Mouse (Mus musculus) T-helper 1 cell (primary cell): ENCODE measurements around the gene Tmem160.

Experiments
- in situ Hi-C: fragments of 300-600 bp; cut with MboI, MseI; formaldehyde crosslinking; loops from one replicate; pipeline ENCODE4 v1.15.1; 2025; ENCODE audit warnings: high pct_unique_total_duplicates

Tmem160 gene

DNA sequence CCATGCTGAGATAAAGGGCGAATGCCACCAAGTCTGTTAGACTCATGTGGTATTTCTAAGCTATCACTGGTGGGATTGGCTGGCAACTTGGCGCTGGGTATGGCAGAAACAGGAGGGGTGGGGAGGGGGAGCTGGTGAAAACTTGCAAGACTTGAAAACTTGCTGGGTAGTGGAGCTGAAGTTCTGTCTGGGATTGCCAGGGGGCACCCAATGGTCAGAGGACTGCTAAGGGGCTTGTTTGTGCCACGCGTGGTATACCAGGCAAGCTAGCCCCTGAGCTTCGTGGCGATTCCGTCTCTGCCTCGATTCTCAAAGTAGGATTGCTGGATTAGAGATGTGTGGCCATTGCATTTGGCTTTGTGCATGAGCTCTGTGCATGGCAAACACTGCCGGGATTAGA lies 37.4 kb downstream of the Tmem160 start:
- in situ Hi-C loops: no loop called here

DNA sequence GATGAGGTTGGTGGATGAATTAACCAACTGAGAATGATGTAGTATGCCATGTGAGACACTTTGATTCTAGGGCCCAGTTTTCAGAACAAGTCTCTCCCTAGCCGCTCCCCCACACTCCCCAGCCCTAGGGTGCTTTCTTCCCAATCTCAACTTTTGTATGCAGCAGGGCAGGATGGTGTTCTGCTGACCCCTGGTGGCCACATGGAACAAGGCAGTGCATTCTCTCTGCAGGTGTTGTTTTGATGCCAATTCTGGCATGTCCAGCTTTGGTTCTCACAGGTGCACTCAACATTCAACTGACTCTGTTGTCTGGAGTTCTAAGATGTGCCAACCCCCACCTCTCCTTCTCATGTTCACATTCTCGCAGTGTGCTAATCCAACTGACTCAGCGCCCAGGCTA lies 39.2 kb downstream of the Tmem160 start:
- in situ Hi-C loops: no loop called here

DNA sequence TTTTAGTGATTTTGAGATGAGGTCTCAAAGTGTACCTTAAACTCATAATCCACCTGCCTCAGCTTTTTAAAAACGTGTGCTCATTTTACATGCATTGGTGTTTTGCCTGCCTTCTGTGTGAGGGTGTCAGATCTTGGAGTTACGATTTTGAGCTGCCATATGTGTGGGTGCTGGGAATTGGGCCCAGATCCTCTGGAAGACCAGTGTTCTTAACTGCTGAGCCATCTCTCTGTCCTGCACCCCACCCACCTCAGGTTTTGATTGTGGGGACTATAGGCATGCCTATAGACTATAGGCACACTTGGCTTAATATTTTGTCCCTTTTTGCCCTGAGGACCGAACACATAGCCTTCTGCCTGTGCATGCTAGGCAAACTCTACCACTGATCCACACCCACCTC lies 39.6 kb downstream of the Tmem160 start:
- in situ Hi-C loops: no loop called here

DNA sequence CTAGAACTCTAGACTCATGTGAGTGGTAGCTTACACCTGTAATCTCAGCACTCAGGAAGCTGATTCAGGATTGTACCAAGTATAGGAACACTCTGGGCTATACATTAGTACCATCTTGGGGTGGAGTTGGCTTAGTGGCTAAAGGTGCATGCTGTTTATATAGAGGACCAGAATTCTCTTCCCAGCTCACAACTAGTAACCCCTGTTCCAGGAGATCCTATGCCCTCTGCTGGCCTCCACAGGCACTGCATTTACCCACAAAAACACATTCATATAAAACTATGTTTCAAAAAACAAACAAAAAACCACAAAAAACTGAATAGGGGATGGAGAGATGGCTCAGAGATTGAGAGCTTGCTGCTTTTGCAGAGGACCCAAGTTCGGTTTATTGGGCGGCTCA lies 40.8 kb downstream of the Tmem160 start:
- in situ Hi-C loops: no loop called here

DNA sequence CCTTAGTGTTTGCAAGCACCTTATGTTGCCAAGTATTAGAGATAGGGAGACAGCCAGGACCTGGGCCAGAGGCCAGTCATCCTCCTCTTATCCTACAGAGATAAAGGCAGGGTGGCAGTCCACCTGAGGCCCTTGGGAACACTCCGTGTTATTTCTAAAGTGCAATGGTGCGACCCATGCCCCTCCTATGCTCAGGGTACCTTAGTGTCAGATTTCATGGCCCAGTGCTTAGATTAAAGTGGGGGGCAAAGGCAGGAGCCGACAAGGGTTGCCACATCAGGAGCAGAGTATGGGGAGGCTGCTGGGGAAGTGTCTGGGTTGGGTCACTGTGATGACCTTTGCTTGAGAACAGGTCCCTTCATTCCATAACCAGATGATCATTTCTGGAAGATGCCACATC lies 43.7 kb downstream of the Tmem160 start:
- in situ Hi-C loops: no loop called here

DNA sequence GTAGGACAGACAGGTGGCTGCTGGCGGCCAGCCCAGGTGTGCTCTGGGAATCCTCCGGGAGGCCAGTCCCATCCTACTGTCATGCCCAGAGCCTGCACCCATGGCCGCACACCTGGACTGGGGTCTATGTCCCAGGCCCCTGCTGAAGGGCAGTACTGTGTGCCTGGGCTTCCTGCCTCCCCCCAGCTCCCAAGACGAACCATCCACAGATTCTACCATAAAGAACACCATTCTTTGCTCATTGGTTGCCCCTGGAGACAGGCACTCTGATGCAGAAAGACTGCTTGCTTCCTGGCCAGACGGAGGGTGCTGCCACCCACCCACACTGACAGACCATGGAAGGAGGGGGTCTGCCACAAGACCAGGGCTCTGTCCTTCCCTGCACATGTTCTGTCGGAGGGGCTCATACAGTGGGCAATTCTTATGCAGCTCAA lies 47.1 kb downstream of the Tmem160 start:
- in situ Hi-C loops: no loop called here

DNA sequence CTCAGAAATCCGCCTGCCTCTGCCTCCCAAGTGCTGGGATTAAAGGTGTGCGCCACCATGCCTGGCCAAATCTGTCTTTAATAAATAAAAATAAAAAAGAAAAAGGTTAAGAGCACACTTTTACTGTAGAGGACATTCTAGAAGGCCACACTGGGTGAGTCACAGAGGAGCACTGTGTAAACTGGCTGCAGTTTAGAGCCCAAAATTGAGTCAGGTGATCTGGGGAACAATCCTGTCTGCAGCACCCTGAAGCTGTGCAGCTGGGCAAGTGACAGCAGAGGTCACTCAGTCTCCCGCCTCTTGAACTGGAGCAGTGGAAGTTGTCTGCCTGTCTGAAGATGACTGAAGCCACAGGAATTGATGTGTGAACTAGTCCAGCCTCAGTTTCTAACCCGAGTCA lies 49.0 kb downstream of the Tmem160 start:
- in situ Hi-C loops: no loop called here

DNA sequence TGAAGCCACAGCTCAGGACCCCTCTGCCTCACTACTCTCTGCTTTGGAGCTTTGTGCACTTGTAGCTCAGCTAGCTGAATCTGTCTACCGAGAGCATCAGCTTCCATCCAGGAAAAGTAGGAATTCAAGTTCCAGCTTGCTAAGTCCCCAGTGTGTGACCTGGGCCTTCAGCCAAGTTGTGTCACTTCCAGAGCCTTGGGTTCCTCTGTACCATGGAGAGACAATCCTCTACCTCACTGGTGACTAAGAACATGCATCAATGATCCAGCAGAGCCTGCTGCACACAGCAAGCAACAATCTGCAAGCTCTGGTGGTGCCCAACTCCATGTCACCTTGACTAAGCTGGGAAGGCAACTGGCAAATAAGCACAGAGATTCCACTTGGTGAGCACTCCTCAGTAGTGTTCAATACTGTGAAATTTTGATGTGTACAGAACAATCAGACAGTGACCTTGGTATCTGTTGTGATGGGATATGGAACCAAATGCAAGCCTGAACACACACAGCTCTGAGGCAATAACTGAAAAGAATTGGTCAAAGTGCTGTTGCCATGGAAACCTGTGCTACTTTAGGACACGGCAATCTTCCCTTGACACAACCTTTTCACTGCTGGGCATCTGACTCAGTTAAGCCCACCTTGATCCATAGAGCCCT lies 52.1 kb downstream of the Tmem160 start:
- in situ Hi-C loops: no loop called here
